Mouse (Mus musculus): ENCODE results near the gene Erich2. TPM values are rescaled to one million over a fixed set of nuclear protein-coding genes. Genes with fewer than 3 reads are reported as not detected.
"Not testable (repeated sequence)": the region's sequence is repeated elsewhere in the genome, so short reads cannot be mapped to it uniquely, and the experiment has no call there.

Gene Erich2
- polyA plus RNA-seq, 2 experiments: 2.0 to 2.2 TPM

DNA sequence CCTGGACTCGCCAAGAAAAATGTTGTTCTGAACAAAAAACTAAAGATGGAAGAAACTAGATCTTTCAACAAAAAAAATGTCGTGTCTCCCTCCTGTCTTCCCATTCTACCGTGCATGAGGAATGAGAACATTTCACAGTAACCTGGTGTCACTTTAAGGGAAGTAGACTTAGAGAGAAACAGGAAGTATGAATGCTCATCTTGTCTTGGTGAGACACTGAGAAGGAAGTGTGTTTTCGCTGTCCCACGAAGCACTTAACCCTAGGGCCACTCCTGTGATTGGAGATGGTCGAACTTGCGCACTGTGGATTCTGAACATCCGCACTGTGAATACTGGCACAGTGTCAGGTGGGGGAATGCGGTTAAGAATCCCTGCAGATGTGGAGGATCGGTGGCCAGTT, 5.2 kb upstream of the Erich2 start:
- H3K4me3 ChIP-seq (replicated peaks; ENCODE audit: low read length): no peak overlapping the region
- TF ChIP-seq POLR2A (IDR thresholded peaks at IDR 0.05; ENCODE audit: borderline replicate concordance, extremely low read depth, insufficient read depth, insufficient read length): no peak
- no peak for ATAC-seq (ENCODE audit: low FRiP score, low read depth)
- H3K27ac ChIP-seq (replicated peaks; ENCODE audit: low read depth, low read length): no peak overlapping the region
- H3K36me3 ChIP-seq (ENCODE audit: control insufficient read depth, insufficient read depth, low read length): no peaks in the 10 kb centered on the region
- peaks cover under 1% of the 10 kb centered on the region; the same call in 1 of the 2 replicates for H3K4me1 ChIP-seq (ENCODE audit: control insufficient read depth, insufficient read depth, low read length)
- 86% methylated on average over 10 of the region's 10 CpGs for WGBS
- no peaks in the 10 kb centered on the region for H3K9me3 ChIP-seq (ENCODE audit: control insufficient read depth, low read length)
- DNase-seq (ENCODE audit: low spot score): no peak
- H3K9ac ChIP-seq (ENCODE audit: low read depth, low read length, severe bottlenecking): no peak overlapping the region
- no peak overlapping the region for H3K4me2 ChIP-seq (replicated peaks; ENCODE audit: low read depth, low read length, severe bottlenecking)
- no peaks in the 10 kb centered on the region for H3K27me3 ChIP-seq (ENCODE audit: control insufficient read depth, insufficient read depth, low read length)

GRCm38 (mm10) chr2:70505229-70505628, 3.4 kb upstream of the Erich2 start:
- ATAC-seq (ENCODE audit: low FRiP score, low read depth) (no peak), DNase-seq (ENCODE audit: low spot score) (no peak)
- Histone ChIP-seq H3K4me3 (replicated peaks; ENCODE audit: low read length) (no peak overlapping the region), H3K27me3 (ENCODE audit: control insufficient read depth, insufficient read depth, low read length) (no peaks in the 10 kb centered on the region), H3K9me3 (ENCODE audit: control insufficient read depth, low read length) (no peaks in the 10 kb centered on the region), H3K36me3 (ENCODE audit: control insufficient read depth, insufficient read depth, low read length) (no peaks in the 10 kb centered on the region), H3K4me2 (replicated peaks; ENCODE audit: low read depth, low read length, severe bottlenecking) (no peak overlapping the region), H3K9ac (ENCODE audit: low read depth, low read length, severe bottlenecking) (no peak overlapping the region), H3K4me1 (ENCODE audit: control insufficient read depth, insufficient read depth, low read length) (peaks cover 5% of the 10 kb centered on the region; the same call in 1 of the 2 replicates), H3K27ac (replicated peaks; ENCODE audit: low read depth, low read length) (no peak overlapping the region)
- WGBS: 34% methylated on average over 1 of the region's 1 CpGs
- TF ChIP-seq POLR2A (IDR thresholded peaks at IDR 0.05; ENCODE audit: borderline replicate concordance, extremely low read depth, insufficient read depth, insufficient read length): no peak

DNA sequence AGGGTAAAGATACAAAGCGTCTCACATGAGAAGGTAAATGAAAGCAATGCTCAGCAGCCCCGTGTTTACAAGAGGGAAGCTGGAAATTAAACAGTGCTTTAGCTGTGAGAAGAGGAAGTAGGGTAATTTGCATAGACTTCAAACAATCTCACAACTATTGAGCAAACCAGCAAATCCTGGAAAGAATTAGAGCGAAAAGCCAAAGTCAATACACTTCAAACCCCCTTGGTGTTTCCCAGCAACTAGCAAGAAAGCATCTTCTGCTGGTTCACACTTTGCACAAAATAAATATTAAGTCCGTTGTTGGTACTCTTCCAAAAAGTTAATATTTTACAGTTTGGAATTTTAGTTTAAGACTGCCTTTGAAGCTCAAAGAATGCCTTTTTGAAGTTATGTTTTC, 2.7 kb upstream of the Erich2 start:
- no peak overlapping the region for H3K27ac ChIP-seq (replicated peaks; ENCODE audit: low read depth, low read length)
- ATAC-seq (ENCODE audit: low FRiP score, low read depth) (no peak), DNase-seq (ENCODE audit: low spot score) (no peak)
- H3K4me1 ChIP-seq (ENCODE audit: control insufficient read depth, insufficient read depth, low read length): peaks cover 5% of the 10 kb centered on the region; the same call in 1 of the 2 replicates
- H3K27me3 ChIP-seq (ENCODE audit: control insufficient read depth, insufficient read depth, low read length): no peaks in the 10 kb centered on the region
- H3K4me3 ChIP-seq (replicated peaks; ENCODE audit: low read length): no peak overlapping the region
- no peaks in the 10 kb centered on the region for H3K36me3 ChIP-seq (ENCODE audit: control insufficient read depth, insufficient read depth, low read length)
- 24% methylated on average over 4 of the region's 4 CpGs for WGBS
- no peak overlapping the region for H3K9ac ChIP-seq (ENCODE audit: low read depth, low read length, severe bottlenecking)
- H3K9me3 ChIP-seq (ENCODE audit: control insufficient read depth, low read length): no peaks in the 10 kb centered on the region
- no peak overlapping the region for H3K4me2 ChIP-seq (replicated peaks; ENCODE audit: low read depth, low read length, severe bottlenecking)
- TF ChIP-seq POLR2A (IDR thresholded peaks at IDR 0.05; ENCODE audit: borderline replicate concordance, extremely low read depth, insufficient read depth, insufficient read length): no peak

DNA sequence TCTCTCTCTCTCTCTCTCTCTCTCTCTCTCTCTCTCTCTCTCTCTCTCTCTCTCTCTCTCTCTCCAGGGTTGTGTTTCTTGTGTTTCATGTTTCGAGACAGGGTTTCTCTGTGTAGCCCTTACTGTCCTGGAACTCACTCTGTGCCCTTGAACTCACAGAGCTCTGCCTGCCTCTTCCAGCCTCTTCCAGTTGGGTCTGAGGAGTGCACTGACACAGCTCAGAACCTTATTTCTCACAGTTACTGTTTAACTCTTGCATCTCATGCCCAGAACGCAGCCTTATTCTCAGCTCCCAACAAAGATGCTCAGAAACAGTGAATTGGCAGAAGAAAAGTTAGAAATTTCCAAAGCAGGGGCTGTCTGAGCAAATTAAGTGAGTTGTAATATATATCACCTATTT, 2.2 kb upstream of the Erich2 start:
- no peak for TF ChIP-seq POLR2A (IDR thresholded peaks at IDR 0.05; ENCODE audit: borderline replicate concordance, extremely low read depth, insufficient read depth, insufficient read length)
- WGBS: 68% methylated on average over 2 of the region's 2 CpGs
- no peak overlapping the region for H3K4me2 ChIP-seq (replicated peaks; ENCODE audit: low read depth, low read length, severe bottlenecking)

GRCm38 (mm10) chr2:70509021-70509632, 508 bp downstream of the Erich2 start:
- ATAC-seq (ENCODE audit: low FRiP score, low read depth): peak; percentile 96
- WGBS: under 1% methylated on average over 52 of the region's 56 CpGs
- peak overlapping the region; percentile 57 for H3K4me3 ChIP-seq (replicated peaks; ENCODE audit: low read length)
- no peak overlapping the region for H3K27ac ChIP-seq (replicated peaks; ENCODE audit: low read depth, low read length)
- H3K4me2 ChIP-seq (replicated peaks; ENCODE audit: low read depth, low read length, severe bottlenecking): peak overlapping the region; percentile 84
- peak overlapping the region; percentile 55 for H3K9ac ChIP-seq (ENCODE audit: low read depth, low read length, severe bottlenecking)
- H3K9me3 ChIP-seq (ENCODE audit: control insufficient read depth, low read length): no peaks in the 10 kb centered on the region
- no peaks in the 10 kb centered on the region for H3K27me3 ChIP-seq (ENCODE audit: control insufficient read depth, insufficient read depth, low read length)
- peak; percentile 67 for DNase-seq (ENCODE audit: low spot score)
- TF ChIP-seq POLR2A (IDR thresholded peaks at IDR 0.05; ENCODE audit: borderline replicate concordance, extremely low read depth, insufficient read depth, insufficient read length): 0 out of 2 replicates have a peak, but pooled peaks have one; percentile 11
- no peaks in the 10 kb centered on the region for H3K36me3 ChIP-seq (ENCODE audit: control insufficient read depth, insufficient read depth, low read length)
- H3K4me1 ChIP-seq (ENCODE audit: control insufficient read depth, insufficient read depth, low read length): peaks cover 5% of the 10 kb centered on the region; the same call in 1 of the 2 replicates

More for the DNA sequence above, 2.2 kb upstream of the Erich2 start:
- H3K9me3 ChIP-seq (ENCODE audit: control insufficient read depth, low read length): no peaks in the 10 kb centered on the region
- no peak for ATAC-seq (ENCODE audit: low FRiP score, low read depth)
- H3K4me3 ChIP-seq (replicated peaks; ENCODE audit: low read length): no peak overlapping the region
- H3K27ac ChIP-seq (replicated peaks; ENCODE audit: low read depth, low read length): no peak overlapping the region
- no peaks in the 10 kb centered on the region for H3K36me3 ChIP-seq (ENCODE audit: control insufficient read depth, insufficient read depth, low read length)
- no peaks in the 10 kb centered on the region for H3K27me3 ChIP-seq (ENCODE audit: control insufficient read depth, insufficient read depth, low read length)
- no peak overlapping the region for H3K9ac ChIP-seq (ENCODE audit: low read depth, low read length, severe bottlenecking)
- DNase-seq (ENCODE audit: low spot score): no peak
- H3K4me1 ChIP-seq (ENCODE audit: control insufficient read depth, insufficient read depth, low read length): peaks cover 5% of the 10 kb centered on the region; the same call in 1 of the 2 replicates

DNA sequence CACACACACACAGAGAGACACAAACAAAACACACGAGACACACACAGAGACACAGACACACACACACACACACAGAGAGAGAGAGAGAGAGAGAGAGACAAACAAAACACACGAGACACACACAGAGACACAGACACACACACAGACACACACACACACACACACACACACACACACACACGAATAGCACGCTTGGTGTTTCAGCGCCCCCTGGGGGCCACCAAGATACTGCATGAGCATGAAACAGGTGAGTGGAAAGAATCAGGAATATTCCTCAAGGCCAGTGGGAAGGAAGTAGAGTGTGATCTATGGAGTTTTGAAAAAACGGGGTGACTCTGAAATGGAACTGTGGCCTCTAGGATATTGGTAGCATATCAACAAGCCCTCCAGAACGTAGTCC, 29.7 kb downstream of the Erich2 start:
- 47% methylated on average over 7 of the region's 7 CpGs for WGBS
- not testable (repeated sequence) for H3K27me3 ChIP-seq (ENCODE audit: control insufficient read depth, insufficient read depth, low read length)

More for the DNA sequence above, 29.7 kb downstream of the Erich2 start:
- not testable (repeated sequence) for H3K27ac ChIP-seq (replicated peaks; ENCODE audit: low read depth, low read length); H3K36me3 ChIP-seq (ENCODE audit: control insufficient read depth, insufficient read depth, low read length); H3K4me1 ChIP-seq (ENCODE audit: control insufficient read depth, insufficient read depth, low read length); H3K4me3 ChIP-seq (replicated peaks; ENCODE audit: low read length); H3K9me3 ChIP-seq (ENCODE audit: control insufficient read depth, low read length); DNase-seq (ENCODE audit: low spot score); ATAC-seq (ENCODE audit: low FRiP score, low read depth); H3K9ac ChIP-seq (ENCODE audit: low read depth, low read length, severe bottlenecking); H3K4me2 ChIP-seq (replicated peaks; ENCODE audit: low read depth, low read length, severe bottlenecking)

Data from limb, embryonic 14.5 days (tissue).